ENCODE assay signal across 28 mouse cellular contexts in the genomic region with DNA sequence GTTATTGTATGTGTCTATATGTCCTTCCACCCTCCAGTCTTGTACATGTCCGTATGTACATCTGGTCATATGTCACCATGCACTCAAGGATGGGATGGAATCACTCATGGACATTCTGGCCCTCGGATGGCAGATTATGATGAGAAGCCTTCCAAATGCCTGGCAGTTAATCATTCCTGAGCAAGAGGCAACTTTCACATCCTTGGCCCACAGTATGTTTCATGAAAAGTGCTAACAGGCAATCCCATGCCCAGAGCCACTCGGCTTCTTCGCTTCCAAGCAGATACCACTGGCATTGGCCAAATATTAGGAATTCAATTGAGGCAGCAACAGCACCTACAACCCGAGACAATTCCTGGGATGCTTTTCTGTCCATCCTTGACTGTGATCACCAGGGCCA. TPM values are rescaled to one million over a fixed set of nuclear protein-coding genes. Genes with fewer than 3 reads are reported as not detected.
DNase-seq lines count a peak whose midpoint lies in the region; ATAC-seq and TF ChIP-seq lines count a peak whose summit lies in the region.
"Had no signal": no experiment of that assay in that cellular context is flagged by ENCODE, and none has a peak within 500 bp of the region (broad histone marks: within the 10 kb centered on the region; RNA-seq: fewer than 3 reads in every experiment).

No protein-coding gene starts in this region.

- H3K9me3 ChIP-seq in forebrain, embryonic 11.5 days (ENCODE audit: control insufficient read depth, low read length): no peaks in the 10 kb centered on the region
- H3K9me3 ChIP-seq in forebrain, postnatal 0 days (ENCODE audit: low read length): no peaks in the 10 kb centered on the region
- no peaks in the 10 kb centered on the region for H3K9me3 ChIP-seq in heart, embryonic 10.5 days
- H3K9me3 ChIP-seq: G1E had no signal

- DNase-seq in forebrain, embryonic 11.5 days (ENCODE audit: low spot score): peak; percentile 11
- no peak for DNase-seq in forebrain, postnatal 0 days
- peak; percentile 55 for DNase-seq in heart, adult 11 months
- no peak for DNase-seq in heart, adult 9 months (ENCODE audit: low spot score in 2 of 2)
- peak; percentile 67 for DNase-seq in heart, embryonic 10.5 days (ENCODE audit: low spot score)
- DNase-seq in heart, adult 18-20 months: no peak
- peak; percentile 10 for DNase-seq in testis, postnatal 10 days (ENCODE audit: low spot score)
- no peak for DNase-seq in testis, postnatal 14 days (ENCODE audit: low spot score)
- DNase-seq: adrenal gland, adult 2 months; adrenal gland, adult 8-10 months; adrenal gland, postnatal 10 days; adrenal gland, postnatal 14 days; adrenal gland, postnatal 25 days; adrenal gland, postnatal 36 days; B cell, adult 2 months; cerebellum, adult 11 months; cerebellum, adult 11-12 months had no signal

- no peaks in the 10 kb centered on the region for H3K27me3 ChIP-seq in forebrain, embryonic 11.5 days (ENCODE audit: control insufficient read depth, insufficient read depth, low read length)
- H3K27me3 ChIP-seq in forebrain, postnatal 0 days (ENCODE audit: insufficient read depth, low read length): no peaks in the 10 kb centered on the region
- no peaks in the 10 kb centered on the region for H3K27me3 ChIP-seq in heart, embryonic 10.5 days (ENCODE audit: insufficient read depth, poor library complexity, severe bottlenecking)
- H3K27me3 ChIP-seq: CH12.LX, Patski had no signal

- no peak overlapping the region for H3K4me2 ChIP-seq in forebrain, embryonic 11.5 days (ENCODE audit: low read depth, low read length, severe bottlenecking)
- no peak overlapping the region for H3K4me2 ChIP-seq in forebrain, postnatal 0 days (ENCODE audit: low read depth)

- no peaks in the 10 kb centered on the region for H3K36me3 ChIP-seq in forebrain, embryonic 11.5 days (ENCODE audit: control insufficient read depth, insufficient read depth, low read length)
- no peaks in the 10 kb centered on the region for H3K36me3 ChIP-seq in forebrain, postnatal 0 days (ENCODE audit: insufficient read depth)
- H3K36me3 ChIP-seq in heart, embryonic 10.5 days: no peaks in the 10 kb centered on the region
- H3K36me3 ChIP-seq: G1E had no signal

- no peak overlapping the region for H3K4me3 ChIP-seq in forebrain, embryonic 11.5 days (ENCODE audit: low read depth, low read length)
- H3K4me3 ChIP-seq in forebrain, postnatal 0 days (ENCODE audit: low read depth, low read length): no peak overlapping the region
- H3K4me3 ChIP-seq in heart, embryonic 10.5 days: no peak overlapping the region

- no peak for TF ChIP-seq CTCF in forebrain, postnatal 0 days (IDR thresholded peaks at IDR 0.05; ENCODE audit: low read depth)

- no peak for ATAC-seq in forebrain, embryonic 11.5 days (replicated peaks; ENCODE audit: low FRiP score)
- no peak for ATAC-seq in forebrain, postnatal 0 days
- ATAC-seq: activated CD4-positive, CD25-positive, alpha-beta regulatory T cell, adult 4 months; CD4-positive, CD25-positive, alpha-beta regulatory T cell, adult 4 months; Patski had no signal

- no peak overlapping the region for H3K9ac ChIP-seq in forebrain, embryonic 11.5 days (ENCODE audit: low read length)
- no peak overlapping the region for H3K9ac ChIP-seq in forebrain, postnatal 0 days

- H3K4me1 ChIP-seq in forebrain, embryonic 11.5 days (replicated peaks; ENCODE audit: control insufficient read depth, insufficient read depth, low read length): no peaks in the 10 kb centered on the region
- H3K4me1 ChIP-seq in forebrain, postnatal 0 days (ENCODE audit: insufficient read depth): no peaks in the 10 kb centered on the region
- H3K4me1 ChIP-seq in heart, embryonic 10.5 days: no peaks in the 10 kb centered on the region

- H3K27ac ChIP-seq in forebrain, embryonic 11.5 days (ENCODE audit: low read depth, low read length): no peak overlapping the region
- H3K27ac ChIP-seq in forebrain, postnatal 0 days (ENCODE audit: low read depth, low read length): no peak overlapping the region
- H3K27ac ChIP-seq in heart, embryonic 10.5 days: no peak overlapping the region

- WGBS in forebrain, embryonic 11.5 days: 90% methylated on average over 5 of the region's 5 CpGs
- 87% methylated on average over 5 of the region's 5 CpGs for WGBS in forebrain, postnatal 0 days
- WGBS in heart, embryonic 10.5 days: 83% methylated on average over 5 of the region's 5 CpGs

RNA-seq across cellular contexts. Expression of gene 1600015I10Rik, which starts 21.0 kb away (rescaled TPM):
- polyA plus RNA-seq in forebrain, embryonic 11.5 days (2014; fragmentation: Nextera tagmentation; extraction: Ambion mirVana): not detected in 2 replicates
- not detected in 2 replicates for total RNA-seq in forebrain, postnatal 0 days (2014; rRNA removed)
- not detected in 2 replicates for polyA plus RNA-seq in forebrain, postnatal 0 days (2015; fragmentation: Nextera tagmentation; extraction: Ambion mirVana)
- polyA plus RNA-seq in heart, embryonic 10.5 days (2016; fragmentation: Nextera tagmentation; extraction: Ambion mirVana): 0.05 TPM in 1 of 2 replicates, not detected in the other
- total RNA-seq in heart, adult 18-20 months (2021): not detected
- total RNA-seq: adrenal gland, adult 18-20 months; adrenal gland, adult 2 months; adrenal gland, adult 8-10 months; adrenal gland, postnatal 14 days; adrenal gland, postnatal 25 days; adrenal gland, postnatal 36 days; adrenal gland, postnatal 4 days; CH12.LX; ES-E14; MEL had no signal
- polyA plus RNA-seq: activated CD4-positive, CD25-positive, alpha-beta regulatory T cell, adult 4 months; adrenal gland, adult 2 months; brain, embryonic 14.5 days; C2C12; CD4-positive, CD25-positive, alpha-beta regulatory T cell, adult 4 months; G1E; Patski had no signal

RNA-seq across cellular contexts. Expression of gene Doxl2, which starts 24.1 kb away (rescaled TPM):
- polyA plus RNA-seq in forebrain, embryonic 11.5 days (2014; fragmentation: Nextera tagmentation; extraction: Ambion mirVana): not detected in 2 replicates
- not detected in 2 replicates for total RNA-seq in forebrain, postnatal 0 days (2014; rRNA removed)
- polyA plus RNA-seq in forebrain, postnatal 0 days (2015; fragmentation: Nextera tagmentation; extraction: Ambion mirVana): not detected in 2 replicates
- not detected in 2 replicates for polyA plus RNA-seq in heart, embryonic 10.5 days (2016; fragmentation: Nextera tagmentation; extraction: Ambion mirVana)
- not detected for total RNA-seq in heart, adult 18-20 months (2021)
- total RNA-seq: adrenal gland, adult 18-20 months; adrenal gland, adult 2 months; adrenal gland, postnatal 10 days; adrenal gland, postnatal 14 days; adrenal gland, postnatal 25 days; adrenal gland, postnatal 36 days; adrenal gland, postnatal 4 days; CH12.LX; G1E; MEL had no signal
- polyA plus RNA-seq: adrenal gland, adult 2 months; brain, embryonic 14.5 days; C2C12; CD4-positive, CD25-positive, alpha-beta regulatory T cell, adult 4 months; G1E; Patski had no signal

RNA-seq across cellular contexts. Expression of gene Svs1, which starts 36.0 kb away (rescaled TPM):
- polyA plus RNA-seq in forebrain, embryonic 11.5 days (2014; fragmentation: Nextera tagmentation; extraction: Ambion mirVana): not detected in 2 replicates
- total RNA-seq in forebrain, postnatal 0 days (2014; rRNA removed): not detected in 2 replicates
- not detected in 2 replicates for polyA plus RNA-seq in forebrain, postnatal 0 days (2015; fragmentation: Nextera tagmentation; extraction: Ambion mirVana)
- polyA plus RNA-seq in heart, embryonic 10.5 days (2016; fragmentation: Nextera tagmentation; extraction: Ambion mirVana): not detected in 2 replicates
- total RNA-seq in heart, adult 18-20 months (2021): not detected
- total RNA-seq: adrenal gland, adult 18-20 months; adrenal gland, adult 2 months; adrenal gland, postnatal 10 days; adrenal gland, postnatal 14 days; adrenal gland, postnatal 36 days; CH12.LX; ES-E14; MEL had no signal
- polyA plus RNA-seq: activated CD4-positive, CD25-positive, alpha-beta regulatory T cell, adult 4 months; adrenal gland, adult 2 months; brain, embryonic 14.5 days; C2C12; CD4-positive, CD25-positive, alpha-beta regulatory T cell, adult 4 months; G1E; Patski had no signal

Comparison
In these comparisons a context has a peak if more than half of its experiments do, and no peak if none do; other contexts are left out.
1. DNase-seq: peak in forebrain, embryonic 11.5 days (single experiment), heart, adult 11 months (single experiment), heart, embryonic 10.5 days (single experiment) and testis, postnatal 10 days (single experiment); none in forebrain, postnatal 0 days (single experiment), heart, adult 9 months (0 of 2), heart, adult 18-20 months (0 of 2) and testis, postnatal 14 days (single experiment).